Mouse (Mus musculus): Measurements from ENCODE around the gene Iqca. TPM values are rescaled to one million over a fixed set of nuclear protein-coding genes. Genes with fewer than 3 reads are reported as not detected.
A peak's percentile ranks its signal among the peaks of the same experiment; 100 is the strongest.

Gene Iqca
- polyA plus RNA-seq (2016; fragmentation: Nextera tagmentation; extraction: Ambion mirVana), result 0.10 and 0.27 TPM in 2 replicates

GRCm38 (mm10) chr1:90153099-90153744 is at the start of gene Iqca:
Gene Iqca, minus strand, starts transcription at chr1:90153401.
- Histone ChIP-seq H3K9me3 (no peaks in the 10 kb centered on the region), H3K27ac (peak within 1 kb of the TSS; percentile 85), H3K36me3 (replicated peaks) (no peaks in the 10 kb centered on the region), H3K4me3 (peak within 1 kb of the TSS; percentile 42), H3K4me1 (peaks cover 26% of the 10 kb centered on the region), H3K27me3 (ENCODE audit: poor library complexity, severe bottlenecking) (0 out of 2 replicates have a peak, but pooled peaks cover 25% of the 10 kb centered on the region)
- 2% methylated on average over 18 of the region's 18 CpGs for WGBS
- DNase-seq (ENCODE audit: extremely low spot score, low spot score), result peak; percentile 87

GRCm38 (mm10) chr1:90202207-90202978 is 49.2 kb upstream of the Iqca start:
- Histone ChIP-seq H3K4me1 (peaks cover 62% of the 10 kb centered on the region), H3K9me3 (no peaks in the 10 kb centered on the region), H3K4me3 (peak overlapping the region; percentile 70), H3K27me3 (ENCODE audit: poor library complexity, severe bottlenecking) (peaks cover 35% of the 10 kb centered on the region), H3K36me3 (replicated peaks) (no peaks in the 10 kb centered on the region; the same call in 1 of the 2 replicates), H3K27ac (peak overlapping the region; percentile 86)
- 2% methylated on average over 23 of the region's 23 CpGs for WGBS
- peak; percentile 79 for DNase-seq (ENCODE audit: extremely low spot score, low spot score)

GRCm38 (mm10) chr1:90201655-90202054 is 48.5 kb upstream of the Iqca start:
- peaks cover 54% of the 10 kb centered on the region for H3K4me1 ChIP-seq

GRCm38 (mm10) chr1:90201246-90201645 is 48.0 kb upstream of the Iqca start:
- 85% methylated on average over 5 of the region's 5 CpGs for WGBS

More at GRCm38 (mm10) chr1:90201655-90202054, 48.5 kb upstream of the Iqca start:
- H3K27ac ChIP-seq, result peak overlapping the region; percentile 86
- H3K27me3 ChIP-seq (ENCODE audit: poor library complexity, severe bottlenecking), result peaks cover 35% of the 10 kb centered on the region
- WGBS, result 55% methylated on average over 2 of the region's 2 CpGs
- no peak overlapping the region for H3K4me3 ChIP-seq
- H3K9me3 ChIP-seq, result no peaks in the 10 kb centered on the region
- DNase-seq (ENCODE audit: extremely low spot score, low spot score), result no peak
- no peaks in the 10 kb centered on the region for H3K36me3 ChIP-seq (replicated peaks)

GRCm38 (mm10) chr1:90189046-90189445 is 35.8 kb upstream of the Iqca start:
- H3K27me3 ChIP-seq (ENCODE audit: poor library complexity, severe bottlenecking), result no peaks in the 10 kb centered on the region
- H3K9me3 ChIP-seq, result peaks cover 16% of the 10 kb centered on the region
- H3K36me3 ChIP-seq (replicated peaks), result no peaks in the 10 kb centered on the region
- H3K4me1 ChIP-seq, result peaks cover 33% of the 10 kb centered on the region
- DNase-seq (ENCODE audit: extremely low spot score, low spot score), result no peak
- peak overlapping the region; percentile 76 for H3K27ac ChIP-seq
- no peak overlapping the region for H3K4me3 ChIP-seq
- WGBS, result 68% methylated on average over 6 of the region's 6 CpGs

More at GRCm38 (mm10) chr1:90201246-90201645, 48.0 kb upstream of the Iqca start:
- Histone ChIP-seq H3K9me3 (no peaks in the 10 kb centered on the region), H3K4me3 (no peak overlapping the region), H3K27me3 (ENCODE audit: poor library complexity, severe bottlenecking) (peaks cover 35% of the 10 kb centered on the region), H3K27ac (peak overlapping the region; percentile 86), H3K36me3 (replicated peaks) (no peaks in the 10 kb centered on the region), H3K4me1 (peaks cover 50% of the 10 kb centered on the region)
- DNase-seq (ENCODE audit: extremely low spot score, low spot score), result no peak

GRCm38 (mm10) chr1:90186874-90187273 is 33.7 kb upstream of the Iqca start:
- H3K4me1 ChIP-seq, result peaks cover 44% of the 10 kb centered on the region
- H3K9me3 ChIP-seq, result peaks cover 16% of the 10 kb centered on the region
- no peaks in the 10 kb centered on the region for H3K36me3 ChIP-seq (replicated peaks)
- 0 out of 2 replicates have a peak, but pooled peaks cover 5% of the 10 kb centered on the region for H3K27me3 ChIP-seq (ENCODE audit: poor library complexity, severe bottlenecking)
- 94% methylated on average over 5 of the region's 5 CpGs for WGBS
- DNase-seq (ENCODE audit: extremely low spot score, low spot score), result no peak
- H3K27ac ChIP-seq, result no peak overlapping the region
- H3K4me3 ChIP-seq, result no peak overlapping the region

GRCm38 (mm10) chr1:90186173-90186572 is 33.0 kb upstream of the Iqca start:
- Histone ChIP-seq H3K27ac (no peak overlapping the region), H3K9me3 (peaks cover 16% of the 10 kb centered on the region), H3K4me3 (no peak overlapping the region), H3K27me3 (ENCODE audit: poor library complexity, severe bottlenecking) (0 out of 2 replicates have a peak, but pooled peaks cover 6% of the 10 kb centered on the region), H3K36me3 (replicated peaks) (no peaks in the 10 kb centered on the region), H3K4me1 (peaks cover 40% of the 10 kb centered on the region)
- WGBS, result 91% methylated on average over 4 of the region's 4 CpGs
- DNase-seq (ENCODE audit: extremely low spot score, low spot score), result no peak

GRCm38 (mm10) chr1:90183602-90184001 is 30.4 kb upstream of the Iqca start:
- WGBS, result 67% methylated on average over 6 of the region's 6 CpGs
- H3K4me1 ChIP-seq, result peaks cover 15% of the 10 kb centered on the region
- no peak overlapping the region for H3K4me3 ChIP-seq
- H3K27me3 ChIP-seq (ENCODE audit: poor library complexity, severe bottlenecking), result 0 out of 2 replicates have a peak, but pooled peaks cover 6% of the 10 kb centered on the region
- 0 out of 2 replicates have a peak overlapping the region, but pooled peaks have one; percentile 25 for H3K27ac ChIP-seq
- no peaks in the 10 kb centered on the region for H3K36me3 ChIP-seq (replicated peaks)
- DNase-seq (ENCODE audit: extremely low spot score, low spot score), result no peak
- H3K9me3 ChIP-seq, result peaks cover 16% of the 10 kb centered on the region

GRCm38 (mm10) chr1:90182521-90182920 is 29.3 kb upstream of the Iqca start:
- 0 out of 2 replicates have a peak overlapping the region, but pooled peaks have one; percentile 31 for H3K27ac ChIP-seq
- H3K4me1 ChIP-seq, result peaks cover 11% of the 10 kb centered on the region; the same call in 1 of the 2 replicates
- H3K4me3 ChIP-seq, result no peak overlapping the region
- WGBS, result 79% methylated on average over 5 of the region's 5 CpGs
- H3K36me3 ChIP-seq (replicated peaks), result no peaks in the 10 kb centered on the region
- no peak for DNase-seq (ENCODE audit: extremely low spot score, low spot score)
- H3K27me3 ChIP-seq (ENCODE audit: poor library complexity, severe bottlenecking), result 0 out of 2 replicates have a peak, but pooled peaks cover 6% of the 10 kb centered on the region
- peaks cover 16% of the 10 kb centered on the region for H3K9me3 ChIP-seq

GRCm38 (mm10) chr1:90180966-90181699 is 27.9 kb upstream of the Iqca start:
- Histone ChIP-seq H3K9me3 (peaks cover 3% of the 10 kb centered on the region; the same call in 1 of the 2 replicates), H3K4me1 (peaks cover 11% of the 10 kb centered on the region; the same call in 1 of the 2 replicates), H3K4me3 (no peak overlapping the region), H3K36me3 (replicated peaks) (no peaks in the 10 kb centered on the region), H3K27ac (no peak overlapping the region), H3K27me3 (ENCODE audit: poor library complexity, severe bottlenecking) (0 out of 2 replicates have a peak, but pooled peaks cover 6% of the 10 kb centered on the region)
- WGBS, result 88% methylated on average over 12 of the region's 12 CpGs
- DNase-seq (ENCODE audit: extremely low spot score, low spot score), result no peak

- H3K36me3 ChIP-seq (replicated peaks), result no peaks in the 10 kb centered on the region
- WGBS, result 83% methylated on average over 7 of the region's 7 CpGs
- DNase-seq (ENCODE audit: extremely low spot score, low spot score), result no peak
These were observed 27.3 kb upstream of the Iqca start for GRCm38 (mm10) chr1:90180479-90180878.

GRCm38 (mm10) chr1:90177978-90178377 is 24.8 kb upstream of the Iqca start:
- Histone ChIP-seq H3K4me3 (no peak overlapping the region), H3K4me1 (peaks cover 11% of the 10 kb centered on the region), H3K27me3 (ENCODE audit: poor library complexity, severe bottlenecking) (0 out of 2 replicates have a peak, but pooled peaks cover 6% of the 10 kb centered on the region), H3K36me3 (replicated peaks) (no peaks in the 10 kb centered on the region), H3K9me3 (no peaks in the 10 kb centered on the region), H3K27ac (no peak overlapping the region)
- 82% methylated on average over 5 of the region's 5 CpGs for WGBS
- no peak for DNase-seq (ENCODE audit: extremely low spot score, low spot score)

More at GRCm38 (mm10) chr1:90180479-90180878, 27.3 kb upstream of the Iqca start:
- Histone ChIP-seq H3K9me3 (no peaks in the 10 kb centered on the region), H3K27me3 (ENCODE audit: poor library complexity, severe bottlenecking) (0 out of 2 replicates have a peak, but pooled peaks cover 6% of the 10 kb centered on the region), H3K27ac (no peak overlapping the region), H3K4me1 (peaks cover 11% of the 10 kb centered on the region; the same call in 1 of the 2 replicates), H3K4me3 (no peak overlapping the region)
